22 mouse cellular contexts compared by ENCODE assay signal in genomic region chr13:44317596-44317995, GRCm38 (mm10).
A peak's percentile ranks its signal among the peaks of the same experiment; 100 is the strongest.
DNase-seq lines count a peak whose midpoint lies in the region; ATAC-seq lines count a peak whose summit lies in the region.
"Had no signal": no experiment of that assay in that cellular context is flagged by ENCODE, and none has a peak within 500 bp of the region (broad histone marks: within the 10 kb centered on the region; RNA-seq: fewer than 3 reads in every experiment).

No protein-coding gene starts in this region.

- no peaks in the 10 kb centered on the region for H3K36me3 ChIP-seq in forebrain, embryonic 12.5 days (replicated peaks)
- no peaks in the 10 kb centered on the region for H3K36me3 ChIP-seq in forebrain, embryonic 11.5 days (ENCODE audit: control insufficient read depth, insufficient read depth, low read length)
- no peaks in the 10 kb centered on the region for H3K36me3 ChIP-seq in kidney, embryonic 16.5 days (ENCODE audit: insufficient read depth, low read length)
- H3K36me3 ChIP-seq: G1E; heart, embryonic 15.5 days; hindbrain, embryonic 15.5 days; intestine, embryonic 15.5 days had no signal

- 0 out of 2 replicates have a peak, but pooled peaks cover 3% of the 10 kb centered on the region for H3K27me3 ChIP-seq in forebrain, embryonic 12.5 days
- no peaks in the 10 kb centered on the region for H3K27me3 ChIP-seq in forebrain, embryonic 11.5 days (ENCODE audit: control insufficient read depth, insufficient read depth, low read length)
- no peaks in the 10 kb centered on the region for H3K27me3 ChIP-seq in kidney, embryonic 16.5 days (ENCODE audit: insufficient read depth, low read length)
- H3K27me3 ChIP-seq: CH12.LX; heart, embryonic 15.5 days; hindbrain, embryonic 15.5 days; intestine, embryonic 15.5 days; Patski had no signal

- H3K4me2 ChIP-seq in forebrain, embryonic 12.5 days, result no peak overlapping the region
- H3K4me2 ChIP-seq in forebrain, embryonic 11.5 days (ENCODE audit: low read depth, low read length, severe bottlenecking), result no peak overlapping the region
- no peak overlapping the region for H3K4me2 ChIP-seq in kidney, embryonic 16.5 days (replicated peaks; ENCODE audit: low read depth, low read length)
- H3K4me2 ChIP-seq: heart, embryonic 15.5 days; hindbrain, embryonic 15.5 days; intestine, embryonic 15.5 days had no signal

- 54% methylated on average over 8 of the region's 8 CpGs for WGBS in forebrain, embryonic 12.5 days
- 58% methylated on average over 8 of the region's 8 CpGs for WGBS in forebrain, embryonic 11.5 days
- WGBS in kidney, embryonic 16.5 days, result 66% methylated on average over 8 of the region's 8 CpGs

- 0 out of 2 replicates have a peak overlapping the region, but pooled peaks have one; percentile 36 for H3K27ac ChIP-seq in forebrain, embryonic 12.5 days
- H3K27ac ChIP-seq in forebrain, embryonic 11.5 days (ENCODE audit: low read depth, low read length), result no peak overlapping the region
- peak overlapping the region; percentile 41; the same call in 1 of the 2 replicates for H3K27ac ChIP-seq in kidney, embryonic 16.5 days (ENCODE audit: low read length)
- H3K27ac ChIP-seq: heart, embryonic 15.5 days; hindbrain, embryonic 15.5 days; intestine, embryonic 15.5 days; macrophage had no signal

- no peak for DNase-seq in forebrain, embryonic 11.5 days (ENCODE audit: low spot score)
- no peak for DNase-seq in kidney, adult 11 months
- DNase-seq in right cerebral cortex, adult 18-20 months, result peak; percentile 72
- DNase-seq in right cerebral cortex, postnatal 4 days, result no peak
- peak; percentile 27 to 54 for DNase-seq in left cerebral cortex, postnatal 36 days (ENCODE audit: low spot score in 2 of 2)
- no peak for DNase-seq in c-Kit-positive CD71-positive TER-119-positive erythroid progenitor cells, embryonic 14.5 days (ENCODE audit: low spot score)
- DNase-seq: cerebellum, adult 18-20 months; cerebellum, postnatal 14 days; heart, postnatal 36 days; kidney, adult 9 months; thymus, postnatal 25 days had no signal

- no peak overlapping the region for H3K4me3 ChIP-seq in forebrain, embryonic 12.5 days (replicated peaks)
- no peak overlapping the region for H3K4me3 ChIP-seq in forebrain, embryonic 11.5 days (ENCODE audit: low read depth, low read length)
- H3K4me3 ChIP-seq in kidney, embryonic 16.5 days (ENCODE audit: low read length), result no peak overlapping the region
- H3K4me3 ChIP-seq: heart, embryonic 15.5 days; hindbrain, embryonic 15.5 days; intestine, embryonic 15.5 days had no signal

- ATAC-seq in forebrain, embryonic 12.5 days (ENCODE audit: low FRiP score), result no peak
- ATAC-seq in forebrain, embryonic 11.5 days (replicated peaks; ENCODE audit: low FRiP score), result no peak
- ATAC-seq in kidney, embryonic 16.5 days (ENCODE audit: low FRiP score, low TSS enrichment), result no peak
- ATAC-seq: forebrain, embryonic 16.5 days; intestine, embryonic 15.5 days; midbrain, embryonic 16.5 days; Patski had no signal

- no peak overlapping the region for H3K9ac ChIP-seq in forebrain, embryonic 12.5 days
- no peak overlapping the region for H3K9ac ChIP-seq in forebrain, embryonic 11.5 days (ENCODE audit: low read length)
- no peak overlapping the region for H3K9ac ChIP-seq in kidney, embryonic 16.5 days (replicated peaks; ENCODE audit: low read length)
- H3K9ac ChIP-seq: heart, embryonic 15.5 days; hindbrain, embryonic 15.5 days; intestine, embryonic 15.5 days had no signal

- intact Hi-C loops in left cerebral cortex, postnatal 36 days (cut with DNase I), result no loop called here

- peaks cover 10% of the 10 kb centered on the region for H3K4me1 ChIP-seq in forebrain, embryonic 12.5 days
- peaks cover 8% of the 10 kb centered on the region; the same call in 1 of the 2 replicates for H3K4me1 ChIP-seq in forebrain, embryonic 11.5 days (replicated peaks; ENCODE audit: control insufficient read depth, insufficient read depth, low read length)
- H3K4me1 ChIP-seq in kidney, embryonic 16.5 days (ENCODE audit: insufficient read depth, low read length), result peaks cover 14% of the 10 kb centered on the region
- H3K4me1 ChIP-seq: heart, embryonic 15.5 days; hindbrain, embryonic 15.5 days; intestine, embryonic 15.5 days had no signal

- H3K9me3 ChIP-seq in forebrain, embryonic 12.5 days, result no peaks in the 10 kb centered on the region
- H3K9me3 ChIP-seq in forebrain, embryonic 11.5 days (ENCODE audit: control insufficient read depth, low read length), result peaks cover 2% of the 10 kb centered on the region; the same call in 1 of the 2 replicates
- H3K9me3 ChIP-seq in kidney, embryonic 16.5 days (ENCODE audit: low read length), result no peaks in the 10 kb centered on the region
- H3K9me3 ChIP-seq: G1E; heart, embryonic 15.5 days; hindbrain, embryonic 15.5 days; intestine, embryonic 15.5 days had no signal

Comparison
In these comparisons a context has a peak if more than half of its experiments do, and no peak if none do; other contexts are left out.
1. DNase-seq: peak in right cerebral cortex, adult 18-20 months (single experiment) and left cerebral cortex, postnatal 36 days (2 of 2); none in forebrain, embryonic 11.5 days (single experiment), kidney, adult 11 months (single experiment), right cerebral cortex, postnatal 4 days (single experiment) and c-Kit-positive CD71-positive TER-119-positive erythroid progenitor cells, embryonic 14.5 days (single experiment).